Mouse (Mus musculus) hematopoietic stem cell, adult 5-6 weeks (primary cell): ENCODE measurements around the gene Lysmd1. TPM values are rescaled to one million over a fixed set of nuclear protein-coding genes. Genes with fewer than 3 reads are reported as not detected.
"Not testable (repeated sequence)": the region's sequence is repeated elsewhere in the genome, so short reads cannot be mapped to it uniquely, and the experiment has no call there.

Source experiments
- ATAC-seq, 2 experiments: fragments of 125-278 bp in 1 of 2; replicated peaks in 1 of 2; 2 replicates each; pipeline ENCODE4 v1.8.0; 2016 to 2017; ENCODE audit warnings: inconsistent platforms in 2 of 2, mild to moderate bottlenecking in 2 of 2, moderate number of reproducible peaks in 2 of 2, low read depth in 1 of 2, moderate TSS enrichment in 1 of 2; ENCODE audit not compliant: low FRiP score in 2 of 2, poor library complexity in 2 of 2, severe bottlenecking in 2 of 2, insufficient read depth in 1 of 2, low TSS enrichment in 1 of 2
- total RNA-seq: library from RNA; stranded (forward); fragments of 172-1452, 232-1000 nt; gene quantifications from 2 replicates; pipeline ENCODE4 v1.2.3, GENCODE M21; 2017

Gene Lysmd1
- total RNA-seq, result 8.6 and 10.4 TPM in 2 replicates

GRCm38 (mm10) chr3:95133680-95134101 lies at the start of gene Lysmd1, which contains the start of gene Scnm1:
Lysmd1 (plus strand) TSS chr3:95134088.
Scnm1 (minus strand) TSS chr3:95134011.
- peak; percentile 77 to 88 for ATAC-seq

- no peak for ATAC-seq
Observed at GRCm38 (mm10) chr3:95088071-95088470, 45.8 kb upstream of the Lysmd1 start.

- no peak for ATAC-seq
Observed at GRCm38 (mm10) chr3:95100854-95101253, 33.0 kb upstream of the Lysmd1 start.

GRCm38 (mm10) chr3:95105121-95105520 lies 28.8 kb upstream of the Lysmd1 start:
- ATAC-seq, result no peak

GRCm38 (mm10) chr3:95105586-95106337 lies 28.1 kb upstream of the Lysmd1 start:
- peak in 1 of 2 experiments; percentile 6; a peak in 1 of 4 replicates for ATAC-seq

- peak; percentile 83 to 84 for ATAC-seq
Observed at GRCm38 (mm10) chr3:95106338-95107117, 27.4 kb upstream of the Lysmd1 start, which contains the start of gene Pip5k1a. Pip5k1a (minus strand) TSS chr3:95106930.

- ATAC-seq, result not testable (repeated sequence)
Observed at GRCm38 (mm10) chr3:95107308-95107707, 26.6 kb upstream of the Lysmd1 start.

GRCm38 (mm10) chr3:95107898-95108297 lies 26.0 kb upstream of the Lysmd1 start:
- ATAC-seq, result no peak

GRCm38 (mm10) chr3:95110911-95111726 lies 22.8 kb upstream of the Lysmd1 start, which contains the start of gene Vps72:
Vps72 (plus strand) TSS chr3:95111022.
- peak; percentile 86 to 91 for ATAC-seq

- no peak for ATAC-seq
Observed at GRCm38 (mm10) chr3:95112760-95113159, 21.1 kb upstream of the Lysmd1 start.

GRCm38 (mm10) chr3:95117751-95118150 lies 16.1 kb upstream of the Lysmd1 start:
- no peak for ATAC-seq

GRCm38 (mm10) chr3:95121580-95121979 lies 12.3 kb upstream of the Lysmd1 start:
- ATAC-seq, result no peak

GRCm38 (mm10) chr3:95124246-95124645 lies 9.6 kb upstream of the Lysmd1 start, which contains the start of gene Tmod4:
Tmod4 (plus strand) TSS chr3:95124476.
- peak; percentile 53 to 61; a peak in 3 of 4 replicates for ATAC-seq

GRCm38 (mm10) chr3:95124972-95125371 lies 8.9 kb upstream of the Lysmd1 start:
- ATAC-seq, result no peak

- no peak for ATAC-seq
Observed at GRCm38 (mm10) chr3:95129226-95129651, 4.6 kb upstream of the Lysmd1 start.

GRCm38 (mm10) chr3:95130081-95130480 lies 3.8 kb upstream of the Lysmd1 start:
- ATAC-seq, result no peak

GRCm38 (mm10) chr3:95132389-95132788 lies 1.5 kb upstream of the Lysmd1 start:
- ATAC-seq, result not testable (repeated sequence)
